In the genomic region with DNA sequence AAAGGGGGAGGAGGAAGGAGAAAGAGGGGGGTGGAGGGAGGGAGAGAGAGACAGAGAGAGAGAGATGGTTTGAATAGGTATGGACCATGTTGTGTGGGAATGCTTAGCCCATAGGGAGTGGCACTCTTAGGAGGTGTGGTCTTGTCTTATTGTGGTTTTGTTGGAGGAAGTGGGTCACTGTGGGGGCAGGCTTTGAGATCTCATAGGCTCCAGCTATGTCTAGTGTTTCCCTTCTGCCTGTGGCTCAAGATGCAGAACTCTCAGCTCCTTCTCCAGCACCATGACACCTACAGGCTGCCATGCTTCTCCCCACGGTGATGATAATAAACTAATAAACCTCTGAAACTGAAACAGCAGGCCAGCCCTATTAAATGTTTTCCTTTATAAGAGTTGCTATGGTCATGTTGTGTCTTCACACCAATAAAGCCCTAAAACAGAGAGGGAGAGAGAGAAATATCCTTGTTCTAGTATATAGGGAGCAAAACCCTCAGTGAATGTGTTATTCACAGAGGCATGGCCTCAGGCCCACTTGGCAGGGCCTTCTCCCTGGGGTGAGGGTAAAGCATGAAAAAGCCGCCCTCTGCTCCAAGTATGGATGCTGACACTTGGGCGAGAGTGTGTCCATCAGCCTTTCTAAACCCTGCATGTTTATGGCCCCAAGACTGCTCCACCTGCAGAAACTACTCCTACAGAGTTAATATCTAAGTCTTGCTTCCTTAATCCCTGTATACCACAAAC, we compare ENCODE assay signal across 18 mouse cellular contexts. TPM values are rescaled to one million over a fixed set of nuclear protein-coding genes. Genes with fewer than 3 reads are reported as not detected.
DNase-seq lines count a peak whose midpoint lies in the region; ATAC-seq and TF ChIP-seq lines count a peak whose summit lies in the region.
"Had no signal": no experiment of that assay in that cellular context is flagged by ENCODE, and none has a peak within 500 bp of the region (broad histone marks: within the 10 kb centered on the region; RNA-seq: fewer than 3 reads in every experiment).

No protein-coding gene starts in this region.

- ATAC-seq in lung, postnatal 0 days = peak; percentile 33; the same call in 1 of the 2 replicates
- peak; percentile 97 for ATAC-seq in megakaryocyte progenitor cell, adult 5-6 weeks (replicated peaks; ENCODE audit: poor library complexity)
- ATAC-seq: forebrain, postnatal 0 days; midbrain, embryonic 13.5 days had no signal

- peak; percentile 56 for DNase-seq in adrenal gland, postnatal 14 days
- DNase-seq in adrenal gland, adult 8-10 months = no peak
- no peak for DNase-seq in lung, postnatal 0 days (ENCODE audit: low spot score)
- DNase-seq in lung, adult 2 months = no peak
- peak; percentile 62 for DNase-seq in brain, adult 2 months (ENCODE audit: low read depth, low spot score)
- no peak for DNase-seq in yolk sac, embryonic 10.5 days (ENCODE audit: low spot score)
- no peak for DNase-seq in thymus, postnatal 4 days
- DNase-seq: cerebellum, adult 11-12 months; forebrain, postnatal 0 days; heart, adult 18-20 months; heart, postnatal 4 days; right cerebral cortex, postnatal 25 days had no signal

- no peak overlapping the region for H3K4me2 ChIP-seq in lung, postnatal 0 days (replicated peaks; ENCODE audit: low read depth, low read length)
- H3K4me2 ChIP-seq: embryonic facial prominence, embryonic 12.5 days; liver, embryonic 15.5 days; midbrain, embryonic 13.5 days; neural tube, embryonic 13.5 days had no signal

- no peak overlapping the region for H3K9ac ChIP-seq in lung, postnatal 0 days (replicated peaks; ENCODE audit: low read depth)
- H3K9ac ChIP-seq: embryonic facial prominence, embryonic 12.5 days; forebrain, postnatal 0 days; liver, embryonic 15.5 days; midbrain, embryonic 13.5 days; neural tube, embryonic 13.5 days had no signal

- no peaks in the 10 kb centered on the region for H3K27me3 ChIP-seq in lung, postnatal 0 days (replicated peaks; ENCODE audit: insufficient read depth, low read length)
- H3K27me3 ChIP-seq: embryonic facial prominence, embryonic 12.5 days; liver, embryonic 15.5 days; midbrain, embryonic 13.5 days; neural tube, embryonic 13.5 days had no signal

- 85% methylated on average over 3 of the region's 3 CpGs for WGBS in lung, postnatal 0 days
- WGBS in lung, adult 2 months = 74% methylated on average over 3 of the region's 3 CpGs

- no peak for TF ChIP-seq CTCF in lung, postnatal 0 days (IDR thresholded peaks at IDR 0.05)
- no peak for TF ChIP-seq CTCF in lung, adult 2 months (IDR thresholded peaks at IDR 0.05; ENCODE audit: insufficient read depth, low read length)

- no peak for TF ChIP-seq POLR2A in lung, adult 2 months (IDR thresholded peaks at IDR 0.05; ENCODE audit: borderline replicate concordance, extremely low read depth, low read depth, low read length)

- H3K36me3 ChIP-seq in lung, postnatal 0 days (ENCODE audit: insufficient read depth, low read length) = no peaks in the 10 kb centered on the region
- H3K36me3 ChIP-seq: embryonic facial prominence, embryonic 12.5 days; liver, embryonic 15.5 days; midbrain, embryonic 13.5 days; neural tube, embryonic 13.5 days had no signal

- no peak for TF ChIP-seq EP300 in lung, postnatal 0 days (IDR thresholded peaks at IDR 0.05)

- H3K27ac ChIP-seq in lung, postnatal 0 days (ENCODE audit: low read length) = no peak overlapping the region
- H3K27ac ChIP-seq: embryonic facial prominence, embryonic 12.5 days; left cerebral cortex, adult 2 months; liver, embryonic 15.5 days; midbrain, embryonic 13.5 days; neural tube, embryonic 13.5 days had no signal

- H3K4me1 ChIP-seq in lung, postnatal 0 days (ENCODE audit: insufficient read depth, low read depth, low read length) = no peaks in the 10 kb centered on the region
- H3K4me1 ChIP-seq in lung, adult 2 months (ENCODE audit: control insufficient read depth, insufficient read depth, low read length) = peaks cover 2% of the 10 kb centered on the region; the same call in 1 of the 2 replicates
- H3K4me1 ChIP-seq: embryonic facial prominence, embryonic 12.5 days; midbrain, embryonic 13.5 days; neural tube, embryonic 13.5 days had no signal

- no peak overlapping the region for H3K4me3 ChIP-seq in lung, postnatal 0 days (ENCODE audit: low read depth, low read length)
- no peak overlapping the region for H3K4me3 ChIP-seq in lung, adult 2 months (replicated peaks; ENCODE audit: extremely low read depth, low read depth, low read length)
- H3K4me3 ChIP-seq: embryonic facial prominence, embryonic 12.5 days; left cerebral cortex, adult 2 months; liver, embryonic 15.5 days; midbrain, embryonic 13.5 days; neural tube, embryonic 13.5 days had no signal

- H3K9me3 ChIP-seq in lung, postnatal 0 days (ENCODE audit: low read length) = no peaks in the 10 kb centered on the region
- H3K9me3 ChIP-seq: embryonic facial prominence, embryonic 12.5 days; liver, embryonic 15.5 days; midbrain, embryonic 13.5 days; neural tube, embryonic 13.5 days had no signal

RNA-seq across cellular contexts. Expression of gene 1110059E24Rik, which starts 29.2 kb away (rescaled TPM):
- 30.0 and 30.5 TPM in 2 replicates for total RNA-seq in adrenal gland, postnatal 14 days (2021)
- total RNA-seq in adrenal gland, adult 8-10 months (2022) = 10 to 100 TPM; 23.9 to 42.9 (median 36.7) TPM
- 44.3 and 47.4 TPM in 2 replicates for polyA plus RNA-seq in lung, postnatal 0 days (2015; fragmentation: Nextera tagmentation; extraction: Ambion mirVana)
- polyA plus RNA-seq in lung, adult 2 months (2012; rRNA removed) = 3.5 and 6.1 TPM in 2 replicates
- total RNA-seq in megakaryocyte progenitor cell, adult 5-6 weeks (2015) = 46.4 and 49.2 TPM in 2 replicates
- total RNA-seq in megakaryocyte progenitor cell, adult 5-6 weeks (2017) = 68.3 and 82.1 TPM in 2 replicates

RNA-seq across cellular contexts. Expression of gene Abhd17b, which starts 29.4 kb away (rescaled TPM):
- total RNA-seq in adrenal gland, postnatal 14 days (2021) = 50.0 and 54.5 TPM in 2 replicates
- total RNA-seq in adrenal gland, adult 8-10 months (2022) = 10 to 100 TPM; 35.8 to 46.8 (median 41.4) TPM
- polyA plus RNA-seq in lung, postnatal 0 days (2015; fragmentation: Nextera tagmentation; extraction: Ambion mirVana) = 44.1 and 49.8 TPM in 2 replicates
- polyA plus RNA-seq in lung, adult 2 months (2012; rRNA removed) = 11.9 and 12.6 TPM in 2 replicates
- total RNA-seq in megakaryocyte progenitor cell, adult 5-6 weeks (2015) = 81.0 and 86.6 TPM in 2 replicates
- 54.6 and 57.9 TPM in 2 replicates for total RNA-seq in megakaryocyte progenitor cell, adult 5-6 weeks (2017)

Comparison
In these comparisons a context has a peak if more than half of its experiments do, and no peak if none do; other contexts are left out.
1. DNase-seq: peak in adrenal gland, postnatal 14 days (single experiment) and brain, adult 2 months (single experiment); none in adrenal gland, adult 8-10 months (single experiment), lung, postnatal 0 days (single experiment), lung, adult 2 months (single experiment), yolk sac, embryonic 10.5 days (single experiment) and thymus, postnatal 4 days (single experiment).